Mouse (Mus musculus): ENCODE data around the gene Timm10. TPM values are rescaled to one million over a fixed set of nuclear protein-coding genes. Genes with fewer than 3 reads are reported as not detected.

The Timm10 gene
- total RNA-seq, 1 experiment from 2014 or later, result 11.3 TPM

DNA sequence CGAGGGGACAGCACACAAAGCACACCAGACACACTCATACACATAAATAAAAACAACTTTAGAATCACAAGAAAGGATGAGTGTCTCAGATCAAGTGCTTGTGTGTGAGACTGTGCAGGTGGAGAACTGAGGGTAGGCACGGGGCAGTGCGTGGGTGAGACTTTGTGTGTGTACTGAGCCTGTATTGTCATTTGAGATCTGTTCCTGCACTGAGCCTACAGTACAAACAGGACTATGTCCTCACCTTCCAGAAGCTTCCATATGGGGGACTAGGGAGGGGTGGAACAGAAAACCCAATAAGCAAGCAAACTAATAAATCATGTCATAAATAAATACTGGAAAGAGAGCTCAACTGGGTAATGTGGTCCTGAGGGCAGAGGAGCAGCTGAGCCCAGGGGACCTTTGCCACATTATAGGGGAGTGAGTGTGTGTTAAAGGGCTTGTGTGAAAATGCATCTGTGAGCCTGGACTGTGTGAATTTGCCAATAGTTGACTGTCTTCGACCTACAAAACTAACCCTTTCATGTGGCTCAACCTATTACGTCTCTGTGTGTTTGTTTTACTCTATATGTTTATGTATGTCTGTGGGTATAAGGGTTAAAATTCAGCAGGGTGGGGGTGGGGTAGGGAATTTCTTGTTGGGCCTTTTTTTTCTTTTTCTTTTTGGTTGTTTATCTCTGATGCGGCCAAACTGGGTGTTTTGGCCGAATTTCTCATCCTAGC, 23.8 kb downstream of the Timm10 start:
- ATAC-seq (replicated peaks; ENCODE audit: insufficient number of reproducible peaks, low FRiP score, low TSS enrichment, poor library complexity, severe bottlenecking), result no peak

DNA sequence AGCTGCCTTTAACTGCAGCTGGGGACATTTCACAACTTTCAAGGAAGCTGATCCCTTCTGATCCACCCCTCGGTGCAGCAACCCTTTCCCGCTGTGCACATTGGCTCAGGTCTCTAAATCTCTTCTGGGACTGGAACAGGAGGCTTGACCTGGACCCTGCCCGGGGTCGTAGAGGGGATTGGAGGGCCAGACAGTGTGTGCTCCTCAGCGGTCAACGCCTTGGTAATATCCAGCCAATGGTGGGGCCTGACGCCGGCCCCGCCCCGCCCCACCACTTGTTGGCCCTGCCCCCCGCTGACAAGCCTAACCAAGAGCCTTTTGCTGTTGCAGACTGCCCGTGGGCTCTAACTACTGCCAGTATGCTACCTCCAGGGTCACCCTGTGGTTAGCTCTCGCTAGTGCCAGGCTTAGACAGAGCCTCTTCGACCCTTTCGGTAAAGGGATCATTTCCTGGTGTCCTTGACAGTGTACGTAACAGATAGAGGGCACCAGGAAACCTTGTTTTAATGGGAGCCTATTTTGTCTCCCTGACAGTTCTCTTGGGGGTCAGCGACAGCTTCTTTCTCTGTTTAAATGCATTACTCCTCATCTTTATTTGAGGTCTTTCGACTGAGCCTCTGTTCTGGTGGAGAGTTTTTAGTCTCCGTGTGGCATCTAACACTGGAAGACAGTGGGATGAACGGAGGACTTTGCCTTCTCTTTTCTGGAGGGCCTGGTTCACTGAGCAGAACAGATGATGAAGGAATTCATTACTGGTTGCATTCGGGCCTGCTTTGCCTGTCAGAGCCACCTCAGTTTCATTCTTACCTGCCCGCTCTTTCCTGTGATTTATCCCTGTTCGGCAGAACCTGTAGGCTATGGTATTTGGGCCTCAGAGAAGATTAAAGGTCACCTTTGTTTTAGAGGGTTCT, 24.6 kb downstream of the Timm10 start:
- no peak for ATAC-seq (replicated peaks; ENCODE audit: insufficient number of reproducible peaks, low FRiP score, low TSS enrichment, poor library complexity, severe bottlenecking)

GRCm38 (mm10) chr2:84855732-84856131, 28.9 kb downstream of the Timm10 start:
- no peak for ATAC-seq (replicated peaks; ENCODE audit: insufficient number of reproducible peaks, low FRiP score, low TSS enrichment, poor library complexity, severe bottlenecking)

DNA sequence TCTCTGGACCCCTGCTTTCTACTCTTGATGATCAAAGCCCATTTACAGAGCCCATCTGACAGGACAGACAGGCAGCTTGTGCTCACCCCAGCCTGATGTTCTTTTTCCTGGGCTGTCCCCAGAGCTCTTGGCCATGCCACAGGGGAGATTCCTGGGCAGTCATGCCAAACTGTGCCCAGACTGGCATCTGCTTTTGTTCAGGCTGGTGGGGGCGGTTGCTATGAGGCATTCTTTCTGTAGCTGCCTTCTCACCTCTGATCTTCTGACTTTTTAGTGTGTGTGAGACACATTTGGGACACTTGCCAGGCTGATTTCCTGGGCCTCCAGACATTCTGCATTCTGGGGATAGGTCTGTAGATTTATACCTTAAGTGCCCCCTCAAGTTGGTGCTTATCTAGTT, 31.8 kb downstream of the Timm10 start:
- no peak for ATAC-seq (replicated peaks; ENCODE audit: insufficient number of reproducible peaks, low FRiP score, low TSS enrichment, poor library complexity, severe bottlenecking)

DNA sequence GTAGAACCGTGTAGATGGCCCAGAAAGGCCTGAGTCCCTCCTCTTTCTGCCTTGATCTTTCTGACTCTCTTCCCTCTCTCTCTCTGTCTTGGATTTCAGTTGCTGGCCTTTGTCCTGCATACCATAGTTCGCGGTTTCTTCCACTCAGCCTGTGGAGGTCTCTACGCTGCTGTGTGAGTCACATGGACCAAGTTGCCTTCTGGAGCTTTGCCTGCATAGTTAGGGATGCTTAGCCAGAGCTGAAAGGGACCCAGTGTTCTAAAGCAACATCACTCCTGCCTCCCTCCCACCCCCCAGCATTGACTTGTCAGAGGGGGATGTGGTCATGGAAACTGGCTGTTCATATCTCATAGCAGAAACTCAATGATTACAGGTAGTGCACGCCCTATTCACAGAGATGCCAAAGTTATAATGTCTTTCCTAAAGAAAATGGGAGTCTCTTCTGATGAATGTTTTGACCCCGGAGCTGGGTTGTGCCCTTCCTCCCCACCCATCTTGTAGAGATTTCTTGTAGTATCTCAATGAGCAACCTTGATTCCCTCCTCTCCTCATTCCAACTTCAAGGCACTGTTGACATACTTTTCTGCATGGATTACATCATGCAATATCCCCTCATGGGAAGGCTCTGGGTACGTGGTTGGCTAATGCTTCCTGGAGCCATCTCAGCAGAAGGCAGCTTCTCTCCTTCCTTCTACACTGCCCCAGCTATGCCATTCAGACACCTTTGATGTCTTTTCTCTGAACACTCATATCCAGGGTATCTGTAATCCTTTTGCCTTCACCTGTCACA, 33.4 kb downstream of the Timm10 start:
- no peak for ATAC-seq (replicated peaks; ENCODE audit: insufficient number of reproducible peaks, low FRiP score, low TSS enrichment, poor library complexity, severe bottlenecking)

DNA sequence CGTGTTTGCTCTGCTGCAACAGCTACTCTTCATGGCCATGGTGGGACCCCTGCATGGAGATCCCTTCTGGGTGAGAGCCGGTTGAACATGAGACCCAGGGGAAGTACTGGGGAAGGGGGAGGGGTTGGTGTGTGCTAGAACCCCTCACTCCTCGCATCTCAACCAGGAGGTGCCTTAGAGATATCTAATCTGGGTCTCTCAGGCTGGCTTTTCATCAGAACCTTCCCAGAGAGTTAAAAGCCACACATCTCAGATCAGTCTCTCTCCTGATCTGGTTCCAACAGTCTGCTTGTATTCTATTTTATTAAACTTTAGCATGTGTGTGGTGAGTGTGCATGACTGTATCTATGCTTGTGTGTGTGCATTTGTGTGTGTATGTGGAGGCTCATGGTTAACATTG, 34.6 kb downstream of the Timm10 start:
- ATAC-seq (replicated peaks; ENCODE audit: insufficient number of reproducible peaks, low FRiP score, low TSS enrichment, poor library complexity, severe bottlenecking), result no peak

DNA sequence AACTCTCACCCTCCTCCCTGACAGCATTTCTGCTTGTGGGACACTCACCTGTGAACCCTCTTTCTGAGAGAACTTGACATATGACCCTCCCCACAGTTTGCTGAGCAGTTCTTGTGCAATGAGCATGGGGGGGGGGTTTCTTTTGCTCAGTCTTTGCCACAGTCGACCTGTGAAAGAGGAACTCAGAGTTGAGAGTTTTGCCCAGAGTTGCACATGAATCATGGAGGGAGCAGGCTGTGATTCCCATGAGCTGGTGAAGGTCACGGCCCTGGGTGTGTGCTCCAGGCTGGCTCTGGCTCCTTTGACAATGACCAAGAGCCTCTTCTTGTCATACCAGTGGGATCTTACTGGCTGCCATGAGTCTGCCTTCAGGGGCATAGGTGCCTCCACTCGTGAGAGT, 35.4 kb downstream of the Timm10 start:
- ATAC-seq (replicated peaks; ENCODE audit: insufficient number of reproducible peaks, low FRiP score, low TSS enrichment, poor library complexity, severe bottlenecking), result no peak

GRCm38 (mm10) chr2:84865616-84866571, 39.1 kb downstream of the Timm10 start:
- ATAC-seq (replicated peaks; ENCODE audit: insufficient number of reproducible peaks, low FRiP score, low TSS enrichment, poor library complexity, severe bottlenecking), result no peak

- ATAC-seq (replicated peaks; ENCODE audit: insufficient number of reproducible peaks, low FRiP score, low TSS enrichment, poor library complexity, severe bottlenecking), result 0 out of 2 replicates have a peak, but pooled peaks have one; percentile 57
These were observed 41.7 kb downstream of the Timm10 start for GRCm38 (mm10) chr2:84868521-84868943.

DNA sequence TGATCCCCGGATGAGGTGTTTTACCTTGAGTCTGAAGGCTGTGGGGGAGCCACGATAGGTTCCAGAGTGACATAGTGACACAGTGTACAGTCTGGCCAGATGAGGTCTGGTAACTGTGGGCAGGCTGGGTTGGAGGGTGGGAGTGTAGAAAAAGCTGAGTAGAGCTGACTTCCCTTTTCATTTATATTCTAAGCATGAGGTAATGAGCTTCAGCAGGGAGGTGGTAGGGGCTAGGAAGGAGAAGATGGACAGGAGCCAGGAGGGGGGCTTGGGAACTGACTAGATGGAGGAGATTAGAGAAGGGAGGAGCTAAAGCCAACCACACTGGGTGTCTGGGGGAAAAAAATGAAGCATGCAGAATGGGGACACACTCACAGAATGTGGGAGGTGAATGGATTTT, 42.2 kb downstream of the Timm10 start:
- no peak for ATAC-seq (replicated peaks; ENCODE audit: insufficient number of reproducible peaks, low FRiP score, low TSS enrichment, poor library complexity, severe bottlenecking)

- ATAC-seq (replicated peaks; ENCODE audit: insufficient number of reproducible peaks, low FRiP score, low TSS enrichment, poor library complexity, severe bottlenecking), result no peak
These were observed 43.9 kb downstream of the Timm10 start for GRCm38 (mm10) chr2:84870623-84871160.

DNA sequence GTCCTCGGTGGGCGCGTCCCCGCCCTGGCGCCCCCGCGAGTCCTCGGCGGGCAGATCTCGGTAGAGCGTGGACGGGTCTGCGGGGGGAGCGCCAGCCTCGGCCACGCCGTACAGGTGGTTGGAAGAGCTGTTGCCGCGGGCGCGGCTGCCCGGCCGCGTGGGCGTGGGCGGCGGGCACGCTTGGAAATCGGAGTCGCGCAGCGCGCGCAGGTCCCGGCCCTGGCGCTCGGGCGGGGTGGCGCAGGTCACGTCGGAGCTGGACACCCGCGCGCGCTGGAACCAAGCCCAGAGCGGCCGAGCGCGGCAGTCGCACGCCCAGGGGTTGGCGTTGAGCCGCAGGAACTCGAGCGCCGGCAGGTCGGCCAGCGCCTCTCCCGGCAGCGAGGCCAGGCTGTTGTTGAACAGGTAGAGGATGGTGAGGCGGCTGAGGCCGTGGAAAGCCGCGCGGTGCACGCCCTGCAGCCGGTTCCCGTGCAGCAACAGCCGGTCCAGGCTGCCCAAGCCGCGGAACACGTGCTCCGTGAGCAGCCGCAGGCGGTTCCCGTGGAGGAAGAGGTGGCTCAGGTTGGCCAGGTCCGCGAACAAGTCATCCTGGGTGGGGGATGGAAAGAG, 45.4 kb downstream of the Timm10 start:
- no peak for ATAC-seq (replicated peaks; ENCODE audit: insufficient number of reproducible peaks, low FRiP score, low TSS enrichment, poor library complexity, severe bottlenecking)

DNA sequence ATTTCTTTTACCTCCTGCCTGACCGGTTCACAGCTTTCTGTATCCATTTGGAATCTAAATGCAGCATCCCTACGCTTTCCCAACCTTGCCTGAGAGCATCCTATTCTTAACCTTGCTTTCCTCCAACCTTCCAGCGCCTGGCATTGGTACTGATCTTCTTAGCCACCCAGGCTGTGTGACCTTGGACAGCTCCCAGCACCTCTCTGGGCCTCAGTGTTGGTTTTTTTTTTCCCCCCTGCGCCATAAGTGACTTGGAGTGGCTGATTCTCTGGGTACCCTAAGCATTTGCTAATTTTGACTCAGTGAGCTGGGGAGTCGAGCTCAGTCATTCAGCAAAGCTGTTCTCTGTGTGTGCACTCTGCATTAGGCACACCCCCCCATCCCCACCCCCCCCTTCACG, 49.0 kb downstream of the Timm10 start:
- ATAC-seq (replicated peaks; ENCODE audit: insufficient number of reproducible peaks, low FRiP score, low TSS enrichment, poor library complexity, severe bottlenecking), result no peak

Other genes with a start within 250 kb of the Timm10 start
- gene Ctnnd1, start 176.2 kb upstream of the Timm10 start, total RNA-seq (2017), result 7.9 to 20.7 TPM (median 8.5 TPM) in 3 replicates
- not detected in 3 replicates for gene Btbd18, start 167.9 kb upstream of the Timm10 start, total RNA-seq (2017)
- gene Selenoh, start 156.2 kb upstream of the Timm10 start, total RNA-seq (2017), result 34.9 to 47.7 TPM (median 37.5 TPM) in 3 replicates
- 4.1 TPM in 1 of 3 replicates, not detected in the others for gene Gm28635, start 149.0 kb upstream of the Timm10 start, total RNA-seq (2017)
- 10.5 to 19.9 TPM (median 11.5 TPM) in 3 replicates for gene Med19, start 148.6 kb upstream of the Timm10 start, total RNA-seq (2017)
- 20.9 to 31.5 TPM (median 22.4 TPM) in 3 replicates for gene Tmx2, start 147.9 kb upstream of the Timm10 start, total RNA-seq (2017)
- gene Zdhhc5, start 111.8 kb upstream of the Timm10 start, total RNA-seq (2017), result 22.4 to 46.2 TPM (median 25.7 TPM) in 3 replicates
- gene Clp1, start 99.6 kb upstream of the Timm10 start, total RNA-seq (2017), result 29.1 to 46.4 TPM (median 29.3 TPM) in 3 replicates
- gene Ypel4, start 92.9 kb upstream of the Timm10 start, total RNA-seq (2017), result not detected in 3 replicates
- gene Gm19426, start 83.3 kb upstream of the Timm10 start, total RNA-seq (2017), result not detected in 3 replicates
- gene Serping1, start 51.6 kb upstream of the Timm10 start, total RNA-seq (2017), result not detected in 3 replicates
- gene Ube2l6, start 28.2 kb upstream of the Timm10 start, total RNA-seq (2017), result 19.2 to 64.4 TPM (median 43.8 TPM) in 3 replicates
- not detected in 3 replicates for gene Smtnl1, start 4.3 kb upstream of the Timm10 start, total RNA-seq (2017)
- 0.29 to 0.32 TPM in 2 of 3 replicates, not detected in the other for gene Slc43a1, start 11.9 kb downstream of the Timm10 start, total RNA-seq (2017)
- not detected in 3 replicates for gene Rtn4rl2, start 59.7 kb downstream of the Timm10 start, total RNA-seq (2017)
- gene Slc43a3, start 109.6 kb downstream of the Timm10 start, total RNA-seq (2017), result 4.1 to 5.3 TPM (median 4.8 TPM) in 3 replicates
- 1.2 to 3.6 TPM in 2 of 3 replicates, not detected in the other for gene Prg2, start 153.5 kb downstream of the Timm10 start, total RNA-seq (2017)
- not detected in 3 replicates for gene Prg3, start 161.2 kb downstream of the Timm10 start, total RNA-seq (2017)
- gene Ssrp1, start 210.2 kb downstream of the Timm10 start, total RNA-seq (2017), result 113 to 215 TPM (median 119 TPM) in 3 replicates
- gene P2rx3, start 210.5 kb downstream of the Timm10 start, total RNA-seq (2017), result 0.29 TPM in 1 of 3 replicates, not detected in the others
- 7.1 to 18.7 TPM (median 10.0 TPM) in 3 replicates for gene Tnks1bp1, start 221.0 kb downstream of the Timm10 start, total RNA-seq (2017)

Data from monocyte, adult 5-6 weeks (primary cell).